Mouse (Mus musculus): ENCODE results near the gene Ppp2r3d. TPM values are rescaled to one million over a fixed set of nuclear protein-coding genes. Genes with fewer than 3 reads are reported as not detected.

The Ppp2r3d gene
- polyA plus RNA-seq, 1 experiment = not detected

DNA sequence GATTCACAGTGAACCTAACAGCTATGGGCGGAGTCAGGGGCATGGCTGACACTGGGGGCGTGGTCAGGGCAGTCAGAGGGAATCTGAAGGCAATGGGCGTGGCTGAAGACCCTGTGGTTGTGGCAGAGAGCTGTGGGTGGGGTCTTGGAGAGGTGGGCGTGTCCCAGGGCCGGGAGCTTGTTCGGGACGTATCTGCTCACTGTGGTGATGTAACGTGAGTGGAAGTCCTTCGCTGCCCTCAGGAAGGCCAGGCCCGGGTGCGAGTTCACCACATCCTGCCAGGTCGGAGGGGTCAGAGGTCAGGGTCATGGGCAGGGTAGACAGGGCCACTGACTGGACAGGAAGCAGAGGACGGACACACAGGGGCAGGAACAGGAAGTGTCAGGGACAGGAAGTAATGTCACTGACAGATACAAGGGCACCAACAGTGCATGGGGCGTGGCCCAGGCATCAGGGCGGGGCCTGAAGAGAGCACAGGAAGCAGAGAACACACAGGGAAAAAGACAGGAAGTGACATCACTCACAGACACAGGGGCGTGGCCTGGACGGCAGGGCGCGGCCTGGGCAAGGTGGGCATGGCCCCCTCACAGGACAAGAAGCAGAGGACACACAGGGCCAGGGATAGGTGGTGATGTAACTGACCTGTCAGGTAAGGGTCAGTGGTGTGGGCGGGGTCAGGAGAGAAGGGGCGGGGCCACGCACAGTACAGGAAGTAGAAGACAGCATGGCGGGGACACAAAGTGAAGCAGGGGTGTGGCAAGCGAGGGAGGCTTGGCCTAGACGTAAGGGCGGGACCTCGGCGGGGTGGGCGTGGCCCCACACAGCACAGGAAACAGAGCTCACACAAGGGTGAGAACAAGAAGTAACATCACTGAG lies 36.6 kb downstream of the Ppp2r3d start:
- 92% methylated on average over 29 of the region's 29 CpGs for WGBS
- H3K27ac ChIP-seq (ENCODE audit: insufficient read depth, low read depth, low read length) = no peak overlapping the region

DNA sequence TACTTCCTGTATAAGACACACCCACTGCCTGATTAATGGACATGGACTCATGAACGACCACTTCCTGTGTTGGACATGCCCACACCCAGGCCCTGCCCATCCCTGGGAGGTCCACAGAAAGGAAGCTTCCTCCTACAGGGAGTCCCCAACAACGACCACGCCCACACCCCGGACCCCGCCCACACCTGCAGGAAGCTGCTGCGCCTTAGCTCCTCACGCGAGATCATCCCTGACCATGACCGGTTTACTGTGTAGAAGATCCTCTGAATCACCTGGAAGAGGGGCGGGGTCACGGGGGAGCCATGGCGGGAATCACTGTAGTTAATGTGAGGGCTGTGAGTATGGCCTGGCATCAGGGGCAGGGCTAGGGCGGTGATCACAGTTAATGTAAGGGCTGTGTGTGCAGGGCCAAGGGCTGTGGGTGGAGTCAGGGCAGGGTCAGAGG lies 37.3 kb downstream of the Ppp2r3d start:
- 94% methylated on average over 13 of the region's 13 CpGs for WGBS
- TF ChIP-seq POLR2A (IDR thresholded peaks at IDR 0.05; ENCODE audit: insufficient read depth, low read depth, low read length) = no peak
- no peak for TF ChIP-seq CTCF (IDR thresholded peaks at IDR 0.05; ENCODE audit: insufficient read depth, low read depth, low read length)
- H3K27ac ChIP-seq (ENCODE audit: insufficient read depth, low read depth, low read length) = no peak overlapping the region

More for the DNA sequence above, 36.6 kb downstream of the Ppp2r3d start:
- no peak for TF ChIP-seq CTCF (IDR thresholded peaks at IDR 0.05; ENCODE audit: insufficient read depth, low read depth, low read length)
- no peak for TF ChIP-seq POLR2A (IDR thresholded peaks at IDR 0.05; ENCODE audit: insufficient read depth, low read depth, low read length)
- H3K4me1 ChIP-seq (ENCODE audit: control insufficient read depth, insufficient read depth, low read length) = no peaks in the 10 kb centered on the region
- no peak overlapping the region for H3K4me3 ChIP-seq (ENCODE audit: insufficient read depth, low read depth, low read length)

DNA sequence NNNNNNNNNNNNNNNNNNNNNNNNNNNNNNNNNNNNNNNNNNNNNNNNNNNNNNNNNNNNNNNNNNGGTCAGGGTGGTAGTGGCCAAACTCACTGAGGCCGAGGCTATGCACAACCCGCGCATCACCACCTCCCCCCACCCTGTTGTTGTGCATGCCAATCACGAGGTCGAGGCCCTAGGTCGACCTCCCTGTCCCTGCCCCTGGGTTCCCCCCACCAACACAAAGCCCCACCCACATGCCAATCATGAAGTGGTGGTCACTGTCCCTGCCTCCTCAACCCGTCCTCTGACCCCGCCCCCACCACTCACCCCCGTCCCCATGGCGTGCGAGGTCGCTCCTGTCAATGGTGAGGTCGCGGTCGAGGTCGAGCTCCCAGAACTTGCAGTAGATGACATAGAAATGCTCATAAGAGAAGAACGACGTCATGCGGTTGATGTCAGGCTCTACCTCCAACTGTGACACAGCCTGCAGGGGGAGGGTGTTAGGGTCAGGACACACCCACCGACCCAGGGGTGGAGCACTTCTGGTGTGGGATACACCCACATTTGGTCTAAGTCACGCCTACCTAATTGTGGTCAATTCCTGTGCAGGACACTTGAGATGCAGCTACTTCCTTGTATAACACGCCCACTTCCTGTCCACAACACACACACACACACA lies 37.9 kb downstream of the Ppp2r3d start:
- Histone ChIP-seq H3K4me1 (ENCODE audit: control insufficient read depth, insufficient read depth, low read length) (no peaks in the 10 kb centered on the region), H3K27ac (ENCODE audit: insufficient read depth, low read depth, low read length) (no peak overlapping the region), H3K4me3 (ENCODE audit: insufficient read depth, low read depth, low read length) (no peak overlapping the region)
- 96% methylated on average over 21 of the region's 22 CpGs for WGBS
- TF ChIP-seq CTCF (IDR thresholded peaks at IDR 0.05; ENCODE audit: insufficient read depth, low read depth, low read length) (no peak), POLR2A (IDR thresholded peaks at IDR 0.05; ENCODE audit: insufficient read depth, low read depth, low read length) (no peak)

More for the DNA sequence above, 37.3 kb downstream of the Ppp2r3d start:
- no peaks in the 10 kb centered on the region for H3K4me1 ChIP-seq (ENCODE audit: control insufficient read depth, insufficient read depth, low read length)
- no peak overlapping the region for H3K4me3 ChIP-seq (ENCODE audit: insufficient read depth, low read depth, low read length)

DNA sequence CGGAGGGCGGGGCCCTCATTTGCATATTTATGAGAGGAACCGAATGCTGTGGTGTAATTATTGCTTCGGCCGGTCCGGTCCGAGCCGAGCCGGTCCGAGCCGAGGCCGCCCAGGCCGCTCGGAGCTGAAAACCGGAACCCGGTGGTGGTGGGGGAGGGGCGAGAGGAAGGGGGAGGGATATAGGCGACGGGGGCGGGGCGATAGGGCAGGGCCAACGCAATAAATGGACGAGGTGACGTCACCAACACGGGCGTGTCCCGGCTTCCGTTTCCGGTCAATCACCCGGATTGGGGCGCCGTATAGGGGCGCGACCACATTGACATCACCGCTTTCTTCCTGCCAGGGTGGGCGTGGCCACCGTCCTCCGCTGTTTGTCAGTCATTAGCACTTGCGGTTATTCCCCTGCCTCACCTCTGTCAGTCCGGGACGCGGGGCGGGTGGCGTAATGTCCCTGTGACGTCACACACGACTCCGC lies 51.2 kb downstream of the Ppp2r3d start:
- under 1% methylated on average over 47 of the region's 47 CpGs for WGBS
- H3K27ac ChIP-seq (ENCODE audit: insufficient read depth, low read depth, low read length) = peak overlapping the region; percentile 94
- H3K4me3 ChIP-seq (ENCODE audit: insufficient read depth, low read depth, low read length) = peak overlapping the region; percentile 79
- no peak for TF ChIP-seq CTCF (IDR thresholded peaks at IDR 0.05; ENCODE audit: insufficient read depth, low read depth, low read length)
- peak; percentile 58 for TF ChIP-seq POLR2A (IDR thresholded peaks at IDR 0.05; ENCODE audit: insufficient read depth, low read depth, low read length)
- H3K4me1 ChIP-seq (ENCODE audit: control insufficient read depth, insufficient read depth, low read length) = peaks cover 6% of the 10 kb centered on the region; the same call in 1 of the 2 replicates

DNA sequence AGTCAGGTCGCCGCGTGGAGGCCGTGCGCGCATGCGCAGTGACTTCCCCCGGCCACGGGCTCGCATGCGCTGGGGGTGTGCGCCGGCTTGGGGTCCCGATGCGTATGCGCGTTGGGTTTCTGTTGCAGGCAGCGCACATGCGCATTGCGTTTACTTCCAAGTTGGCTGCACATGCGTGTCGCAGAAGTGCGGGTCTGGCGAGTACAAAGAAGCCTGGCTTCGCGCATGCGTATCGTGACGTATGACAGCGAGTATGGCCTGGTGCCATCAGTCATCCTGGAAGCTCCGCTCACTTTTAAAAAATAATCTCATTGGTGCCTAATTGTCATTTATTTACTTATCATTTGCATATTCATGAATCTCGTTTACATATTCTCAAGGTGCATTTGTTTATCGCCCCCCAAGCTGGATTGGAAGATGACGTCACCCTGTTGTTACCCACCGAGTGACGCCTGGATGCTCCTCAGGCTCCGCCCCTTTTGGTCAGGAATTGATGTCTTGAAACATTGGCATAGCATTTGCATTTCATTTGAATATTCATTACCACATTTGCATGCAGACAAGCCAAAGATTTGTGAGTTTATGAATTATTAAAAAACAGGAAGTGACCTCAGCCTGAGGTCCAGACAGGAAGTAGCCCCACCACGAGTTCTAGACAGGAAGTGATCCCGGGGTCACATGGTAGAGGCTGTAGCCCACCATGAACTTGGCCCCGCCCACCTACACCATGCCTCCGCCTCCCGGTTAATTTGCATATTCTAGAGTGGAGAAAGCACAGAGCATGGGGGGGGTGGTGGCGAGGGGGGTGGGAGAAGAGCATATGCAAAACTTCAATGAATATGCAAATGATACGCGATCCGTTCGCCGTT lies 51.9 kb downstream of the Ppp2r3d start:
- under 1% methylated on average over 48 of the region's 48 CpGs for WGBS
- peak overlapping the region; percentile 94 for H3K27ac ChIP-seq (ENCODE audit: insufficient read depth, low read depth, low read length)
- peak overlapping the region; percentile 79 for H3K4me3 ChIP-seq (ENCODE audit: insufficient read depth, low read depth, low read length)
- H3K4me1 ChIP-seq (ENCODE audit: control insufficient read depth, insufficient read depth, low read length) = peaks cover 6% of the 10 kb centered on the region; the same call in 1 of the 2 replicates
- no peak for TF ChIP-seq POLR2A (IDR thresholded peaks at IDR 0.05; ENCODE audit: insufficient read depth, low read depth, low read length)
- TF ChIP-seq CTCF (IDR thresholded peaks at IDR 0.05; ENCODE audit: insufficient read depth, low read depth, low read length) = no peak

DNA sequence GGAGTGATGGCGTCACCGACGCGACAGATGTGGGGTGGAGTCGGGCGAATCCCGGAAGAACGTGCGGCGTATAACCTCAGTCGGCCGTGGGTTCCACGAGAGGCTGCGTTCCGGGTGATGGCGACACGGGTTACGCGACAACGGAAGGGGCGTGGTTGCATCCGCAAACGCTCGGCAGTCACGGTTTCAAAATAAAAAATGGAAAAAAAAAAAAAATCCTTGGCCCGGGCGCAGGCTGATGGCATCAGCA lies 52.5 kb downstream of the Ppp2r3d start:
- under 1% methylated on average over 27 of the region's 27 CpGs for WGBS
- TF ChIP-seq CTCF (IDR thresholded peaks at IDR 0.05; ENCODE audit: insufficient read depth, low read depth, low read length) = no peak
- TF ChIP-seq POLR2A (IDR thresholded peaks at IDR 0.05; ENCODE audit: insufficient read depth, low read depth, low read length) = peak; percentile 8; the same call in 1 of the 2 replicates
- peak overlapping the region; percentile 94 for H3K27ac ChIP-seq (ENCODE audit: insufficient read depth, low read depth, low read length)
- peaks cover 6% of the 10 kb centered on the region; the same call in 1 of the 2 replicates for H3K4me1 ChIP-seq (ENCODE audit: control insufficient read depth, insufficient read depth, low read length)
- peak overlapping the region; percentile 79 for H3K4me3 ChIP-seq (ENCODE audit: insufficient read depth, low read depth, low read length)

DNA sequence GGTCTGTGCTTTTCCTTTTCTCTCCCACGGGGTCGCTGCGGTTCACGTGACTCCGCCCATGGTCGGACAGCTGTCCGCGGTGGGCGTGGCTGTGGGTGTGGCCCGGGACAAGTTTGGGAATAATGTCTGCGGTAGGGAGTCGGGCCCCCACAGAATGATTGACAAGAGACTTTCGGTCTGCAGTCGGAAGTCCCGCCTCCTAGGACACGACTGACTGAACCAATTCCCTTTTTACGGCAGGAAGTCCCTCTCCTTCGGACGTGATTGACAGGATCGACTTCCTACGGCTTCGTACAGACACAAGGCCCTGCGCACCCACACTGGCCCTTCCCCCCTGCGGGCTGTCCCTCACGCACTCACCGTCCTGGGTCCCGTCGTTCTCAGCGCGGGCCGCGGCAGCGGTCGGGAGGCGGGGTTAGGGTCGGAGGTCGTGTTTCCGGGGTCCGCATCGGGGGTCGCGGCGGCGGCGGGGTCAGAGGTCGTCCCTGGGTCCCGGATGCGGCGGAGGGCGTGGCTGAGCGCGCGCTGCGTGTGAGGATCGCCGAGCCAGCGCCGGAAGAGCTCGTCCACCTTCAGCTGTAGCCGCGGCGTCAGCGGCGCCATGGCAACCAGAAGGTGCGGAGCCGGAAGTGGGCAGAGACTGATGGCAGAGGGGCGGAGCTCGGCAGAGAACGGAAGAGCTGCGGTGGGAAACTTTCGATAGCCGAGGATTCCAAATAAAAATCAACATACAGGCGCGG lies 53.0 kb downstream of the Ppp2r3d start:
- TF ChIP-seq POLR2A (IDR thresholded peaks at IDR 0.05; ENCODE audit: insufficient read depth, low read depth, low read length) (peak; percentile 48; the same call in 1 of the 2 replicates), CTCF (IDR thresholded peaks at IDR 0.05; ENCODE audit: insufficient read depth, low read depth, low read length) (no peak)
- Histone ChIP-seq H3K4me1 (ENCODE audit: control insufficient read depth, insufficient read depth, low read length) (peaks cover 6% of the 10 kb centered on the region; the same call in 1 of the 2 replicates), H3K4me3 (ENCODE audit: insufficient read depth, low read depth, low read length) (peak overlapping the region; percentile 79), H3K27ac (ENCODE audit: insufficient read depth, low read depth, low read length) (peak overlapping the region; percentile 94)
- under 1% methylated on average over 74 of the region's 74 CpGs for WGBS
